Mouse (Mus musculus): ENCODE data around the gene Patl2.

DNA sequence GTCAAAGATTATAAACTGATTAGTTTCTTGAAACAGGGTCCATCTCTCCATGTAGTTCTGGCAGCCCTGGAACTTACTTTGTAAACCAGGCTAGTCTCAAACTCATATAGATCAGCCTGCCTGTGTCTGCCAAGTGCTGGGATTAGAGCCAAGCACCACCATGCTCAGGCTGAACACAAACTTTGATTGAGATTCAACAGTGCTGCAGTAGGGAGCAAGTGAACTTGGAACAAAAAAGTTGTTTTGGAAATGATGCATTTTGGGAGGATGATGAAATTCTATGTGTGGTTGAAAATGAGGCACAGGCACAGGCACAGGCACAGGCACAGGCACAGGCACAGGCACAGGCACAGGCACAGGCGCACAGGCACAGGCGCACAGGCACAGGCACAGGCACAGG is 13.8 kb downstream of the Patl2 start:
- no peak for TF ChIP-seq CTCF (conservative IDR thresholded peaks at IDR 0.05; ENCODE audit: low read length)
- no peak for TF ChIP-seq NANOG (IDR thresholded peaks at IDR 0.05; ENCODE audit: borderline replicate concordance, low read length)
